In genomic region chr17:93609942-93610596, GRCm38 (mm10) we compare ENCODE assay signal across 18 mouse cellular contexts.
A peak's percentile ranks its signal among the peaks of the same experiment; 100 is the strongest.
DNase-seq lines count a peak whose midpoint lies in the region; ATAC-seq lines count a peak whose summit lies in the region.
"Had no signal": no experiment of that assay in that cellular context is flagged by ENCODE, and none has a peak within 500 bp of the region (broad histone marks: within the 10 kb centered on the region; RNA-seq: fewer than 3 reads in every experiment).

No protein-coding gene starts in this region.

- DNase-seq in forebrain, embryonic 11.5 days (ENCODE audit: low spot score) = no peak
- peak; percentile 7 to 21 for DNase-seq in right cerebral cortex, adult 2 months (ENCODE audit: low spot score in 2 of 2)
- DNase-seq in right cerebral cortex, postnatal 14 days = no peak
- DNase-seq in layer of hippocampus, postnatal 14 days (ENCODE audit: low spot score in 2 of 2) = peak; percentile 39 to 76
- no peak for DNase-seq in cerebellum, adult 11-12 months
- no peak for DNase-seq in lung, postnatal 36 days
- no peak for DNase-seq in lung, postnatal 14 days
- DNase-seq: B cell, adult 2 months; cerebellum, adult 9-10 months; heart, adult 2 months; heart, postnatal 14 days; retina, postnatal 1 day; thymus, postnatal 14 days had no signal

- H3K9ac ChIP-seq in forebrain, embryonic 15.5 days (replicated peaks) = no peak overlapping the region
- H3K9ac ChIP-seq in forebrain, embryonic 11.5 days (ENCODE audit: low read length) = no peak overlapping the region
- H3K9ac ChIP-seq: liver, embryonic 14.5 days; midbrain, embryonic 15.5 days; neural tube, embryonic 13.5 days had no signal

- H3K9me3 ChIP-seq in forebrain, embryonic 15.5 days = no peaks in the 10 kb centered on the region
- H3K9me3 ChIP-seq in forebrain, embryonic 11.5 days (ENCODE audit: control insufficient read depth, low read length) = no peaks in the 10 kb centered on the region
- H3K9me3 ChIP-seq: midbrain, embryonic 15.5 days; neural tube, embryonic 13.5 days had no signal

- no peak overlapping the region for H3K4me2 ChIP-seq in forebrain, embryonic 15.5 days (replicated peaks)
- H3K4me2 ChIP-seq in forebrain, embryonic 11.5 days (ENCODE audit: low read depth, low read length, severe bottlenecking) = no peak overlapping the region
- H3K4me2 ChIP-seq: midbrain, embryonic 15.5 days; neural tube, embryonic 13.5 days had no signal

- ATAC-seq in forebrain, embryonic 15.5 days (replicated peaks) = peak; percentile 72
- no peak for ATAC-seq in forebrain, embryonic 11.5 days (replicated peaks; ENCODE audit: low FRiP score)
- ATAC-seq: midbrain, embryonic 15.5 days had no signal

- H3K27me3 ChIP-seq in forebrain, embryonic 15.5 days = no peaks in the 10 kb centered on the region
- no peaks in the 10 kb centered on the region for H3K27me3 ChIP-seq in forebrain, embryonic 11.5 days (ENCODE audit: control insufficient read depth, insufficient read depth, low read length)
- H3K27me3 ChIP-seq: midbrain, embryonic 15.5 days; neural tube, embryonic 13.5 days had no signal

- no peak overlapping the region for H3K27ac ChIP-seq in forebrain, embryonic 15.5 days (replicated peaks)
- H3K27ac ChIP-seq in forebrain, embryonic 11.5 days (ENCODE audit: low read depth, low read length) = no peak overlapping the region
- H3K27ac ChIP-seq: heart, adult 2 months; liver, embryonic 14.5 days; macrophage; midbrain, embryonic 15.5 days; neural tube, embryonic 13.5 days had no signal

- H3K36me3 ChIP-seq in forebrain, embryonic 15.5 days = no peaks in the 10 kb centered on the region
- no peaks in the 10 kb centered on the region for H3K36me3 ChIP-seq in forebrain, embryonic 11.5 days (ENCODE audit: control insufficient read depth, insufficient read depth, low read length)
- H3K36me3 ChIP-seq: midbrain, embryonic 15.5 days; neural tube, embryonic 13.5 days had no signal

- no peak overlapping the region for H3K4me3 ChIP-seq in forebrain, embryonic 15.5 days
- H3K4me3 ChIP-seq in forebrain, embryonic 11.5 days (ENCODE audit: low read depth, low read length) = no peak overlapping the region
- H3K4me3 ChIP-seq: heart, adult 2 months; midbrain, embryonic 15.5 days; neural tube, embryonic 13.5 days had no signal

- no peaks in the 10 kb centered on the region for H3K4me1 ChIP-seq in forebrain, embryonic 15.5 days
- no peaks in the 10 kb centered on the region for H3K4me1 ChIP-seq in forebrain, embryonic 11.5 days (replicated peaks; ENCODE audit: control insufficient read depth, insufficient read depth, low read length)
- H3K4me1 ChIP-seq: midbrain, embryonic 15.5 days; neural tube, embryonic 13.5 days had no signal

- 53% methylated on average over 1 of the region's 1 CpGs for WGBS in forebrain, embryonic 15.5 days
- WGBS in forebrain, embryonic 11.5 days = 55% methylated on average over 1 of the region's 1 CpGs

Comparison
In these comparisons a context has a peak if more than half of its experiments do, and no peak if none do; other contexts are left out.
1. DNase-seq: peak in right cerebral cortex, adult 2 months (2 of 2) and layer of hippocampus, postnatal 14 days (2 of 2); none in forebrain, embryonic 11.5 days (single experiment), right cerebral cortex, postnatal 14 days (single experiment), cerebellum, adult 11-12 months (single experiment), lung, postnatal 36 days (single experiment) and lung, postnatal 14 days (single experiment).